Mouse (Mus musculus): Measurements from ENCODE around the gene Krtap3-3. TPM values are rescaled to one million over a fixed set of nuclear protein-coding genes. Genes with fewer than 3 reads are reported as not detected.

Gene Krtap3-3
- polyA plus RNA-seq, 1 experiment from 2014 or later: not detected

- Histone ChIP-seq H3K4me2 (replicated peaks) (no peak overlapping the region), H3K27ac (no peak overlapping the region), H3K4me1 (no peaks in the 10 kb centered on the region), H3K27me3 (no peaks in the 10 kb centered on the region), H3K36me3 (no peaks in the 10 kb centered on the region), H3K9ac (no peak overlapping the region), H3K4me3 (no peak overlapping the region), H3K9me3 (replicated peaks) (no peaks in the 10 kb centered on the region)
- ATAC-seq (ENCODE audit: low FRiP score): no peak
- 79% methylated on average over 3 of the region's 3 CpGs for WGBS
Observed at GRCm38 (mm10) chr11:99557976-99558745, 7.5 kb upstream of the Krtap3-3 start.

DNA sequence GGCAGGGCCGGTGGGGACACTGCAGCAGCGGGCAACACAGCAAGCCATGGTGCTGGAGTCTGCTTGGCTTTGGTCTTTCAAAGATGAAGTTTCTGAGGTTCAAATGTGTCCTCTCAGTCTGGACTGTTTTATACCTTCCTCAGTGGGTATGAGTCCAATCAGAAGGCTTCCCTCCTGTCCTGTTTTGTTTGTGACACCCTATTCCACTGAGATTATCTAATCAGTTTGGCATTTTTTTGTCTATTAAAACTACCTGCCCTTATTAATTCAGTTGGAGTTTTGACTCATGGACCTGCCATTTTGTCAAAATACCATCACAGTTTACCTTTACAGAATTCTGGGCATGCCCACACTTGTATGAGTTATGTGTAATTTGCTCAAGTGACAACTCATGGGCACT is 6.1 kb upstream of the Krtap3-3 start, which contains the start of gene Krtap3-2:
TSS of gene Krtap3-2 (minus strand) at position 101 of the 400 bp plus-strand sequence.
- no peaks in the 10 kb centered on the region for H3K36me3 ChIP-seq
- no peaks in the 10 kb centered on the region for H3K9me3 ChIP-seq (replicated peaks)
- no peak for ATAC-seq (ENCODE audit: low FRiP score)
- H3K9ac ChIP-seq: no peak within 1 kb of the TSS
- H3K4me1 ChIP-seq: no peaks in the 10 kb centered on the region
- H3K27ac ChIP-seq: no peak within 1 kb of the TSS
- 82% methylated on average over 2 of the region's 2 CpGs for WGBS
- no peak within 1 kb of the TSS for H3K4me3 ChIP-seq
- H3K27me3 ChIP-seq: no peaks in the 10 kb centered on the region
- no peak within 1 kb of the TSS for H3K4me2 ChIP-seq (replicated peaks)

GRCm38 (mm10) chr11:99556195-99556594 is 5.5 kb upstream of the Krtap3-3 start:
- 84% methylated on average over 2 of the region's 2 CpGs for WGBS
- no peak overlapping the region for H3K9ac ChIP-seq
- no peaks in the 10 kb centered on the region for H3K27me3 ChIP-seq
- no peak overlapping the region for H3K4me3 ChIP-seq
- no peak for ATAC-seq (ENCODE audit: low FRiP score)
- no peaks in the 10 kb centered on the region for H3K9me3 ChIP-seq (replicated peaks)
- H3K4me2 ChIP-seq (replicated peaks): no peak overlapping the region
- H3K27ac ChIP-seq: no peak overlapping the region
- no peaks in the 10 kb centered on the region for H3K4me1 ChIP-seq
- H3K36me3 ChIP-seq: no peaks in the 10 kb centered on the region

DNA sequence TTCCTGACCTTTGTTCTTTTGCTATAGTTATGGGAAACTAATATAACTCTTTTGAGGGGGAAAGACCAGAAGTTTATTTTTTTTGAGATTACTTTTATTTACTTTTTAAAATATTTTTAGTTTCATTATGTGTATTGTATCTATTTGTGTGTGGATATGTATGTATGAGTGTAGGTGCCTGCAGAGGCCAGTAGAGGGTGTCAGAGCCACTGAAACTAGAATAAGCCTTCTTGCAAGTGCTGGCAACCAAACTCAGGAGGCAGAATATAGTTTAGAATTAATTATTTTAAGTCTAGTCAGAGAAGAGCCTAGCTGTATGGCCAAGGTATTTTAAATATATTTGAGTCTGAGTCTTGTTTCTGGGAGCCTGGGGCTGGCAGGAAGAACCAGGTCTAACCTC is 2.8 kb downstream of the Krtap3-3 start:
- no peaks in the 10 kb centered on the region for H3K9me3 ChIP-seq (replicated peaks)
- no peak overlapping the region for H3K4me2 ChIP-seq (replicated peaks)
- no peak overlapping the region for H3K27ac ChIP-seq
- no peaks in the 10 kb centered on the region for H3K4me1 ChIP-seq
- H3K9ac ChIP-seq: no peak overlapping the region
- no peaks in the 10 kb centered on the region for H3K36me3 ChIP-seq
- no peak for ATAC-seq (ENCODE audit: low FRiP score)
- H3K4me3 ChIP-seq: no peak overlapping the region
- no peaks in the 10 kb centered on the region for H3K27me3 ChIP-seq

DNA sequence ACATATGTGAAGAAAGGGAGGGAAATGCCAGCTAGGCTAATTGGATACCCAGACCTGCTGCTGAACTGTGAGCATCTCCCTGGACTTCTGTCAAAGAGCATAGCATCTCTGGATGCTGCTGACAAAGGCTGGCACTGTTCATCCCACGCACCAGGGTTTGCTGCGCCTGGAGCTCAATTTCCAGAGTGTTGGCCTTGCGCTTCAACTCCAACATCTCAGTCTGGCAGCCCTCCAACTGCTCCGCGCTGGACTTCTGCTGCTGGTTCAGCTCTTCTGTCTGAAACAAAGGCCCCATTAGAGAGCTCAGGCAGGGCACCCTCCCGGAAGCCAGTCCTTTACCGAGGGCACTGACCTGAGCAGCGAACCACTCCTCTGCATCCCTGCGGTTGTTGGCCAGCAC is 10.9 kb downstream of the Krtap3-3 start:
- Histone ChIP-seq H3K4me1 (no peaks in the 10 kb centered on the region), H3K4me2 (replicated peaks) (no peak overlapping the region; the same call in 1 of the 2 replicates), H3K9ac (no peak overlapping the region), H3K27ac (no peak overlapping the region), H3K9me3 (replicated peaks) (no peaks in the 10 kb centered on the region), H3K4me3 (no peak overlapping the region), H3K36me3 (no peaks in the 10 kb centered on the region), H3K27me3 (no peaks in the 10 kb centered on the region)
- no peak for ATAC-seq (ENCODE audit: low FRiP score)
- 63% methylated on average over 9 of the region's 9 CpGs for WGBS

GRCm38 (mm10) chr11:99521288-99521860 is 29.3 kb downstream of the Krtap3-3 start, which contains the start of gene Krt39:
Gene Krt39, minus strand, starts transcription at chr11:99521338.
- no peaks in the 10 kb centered on the region for H3K36me3 ChIP-seq
- 89% methylated on average over 13 of the region's 13 CpGs for WGBS
- H3K4me2 ChIP-seq (replicated peaks): no peak within 1 kb of the TSS
- H3K27ac ChIP-seq: no peak within 1 kb of the TSS
- no peaks in the 10 kb centered on the region for H3K9me3 ChIP-seq (replicated peaks)
- ATAC-seq (ENCODE audit: low FRiP score): no peak
- H3K9ac ChIP-seq: no peak within 1 kb of the TSS
- H3K4me3 ChIP-seq: no peak within 1 kb of the TSS
- H3K4me1 ChIP-seq: no peaks in the 10 kb centered on the region
- no peaks in the 10 kb centered on the region for H3K27me3 ChIP-seq

DNA sequence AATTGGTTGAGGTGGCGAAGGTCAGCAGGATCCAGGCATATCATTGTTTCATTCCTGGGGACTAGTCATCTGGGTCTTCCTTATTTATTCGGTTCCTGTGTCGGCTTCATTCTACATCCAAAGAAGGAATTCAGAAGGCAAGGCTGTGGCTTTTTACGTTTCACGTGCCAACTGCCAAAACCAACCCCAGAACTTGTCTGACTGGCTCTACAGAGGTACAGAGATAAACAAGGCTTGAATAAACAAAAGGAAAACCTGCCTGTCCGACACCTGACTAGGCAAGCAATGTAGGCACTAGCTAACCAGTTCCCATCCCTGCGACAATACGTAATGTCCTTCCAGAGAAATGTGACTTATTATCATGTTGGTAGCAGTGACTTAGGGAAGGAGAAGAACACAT is 36.6 kb downstream of the Krtap3-3 start:
- H3K9me3 ChIP-seq (replicated peaks): no peaks in the 10 kb centered on the region
- ATAC-seq (ENCODE audit: low FRiP score): no peak
- no peaks in the 10 kb centered on the region for H3K4me1 ChIP-seq
- H3K36me3 ChIP-seq: no peaks in the 10 kb centered on the region
- no peak overlapping the region for H3K4me3 ChIP-seq
- no peak overlapping the region for H3K27ac ChIP-seq
- no peaks in the 10 kb centered on the region for H3K27me3 ChIP-seq
- no peak overlapping the region for H3K9ac ChIP-seq
- 88% methylated on average over 8 of the region's 8 CpGs for WGBS
- no peak overlapping the region for H3K4me2 ChIP-seq (replicated peaks)

Other genes with a start within 250 kb of the Krtap3-3 start
- not detected in 2 replicates for gene Krt25, start 227.9 kb downstream of the Krtap3-3 start, polyA plus RNA-seq (2016; fragmentation: Nextera tagmentation; extraction: Ambion mirVana)
- 0.27 and 0.30 TPM in 2 replicates for gene Krt26, start 212.9 kb downstream of the Krtap3-3 start, polyA plus RNA-seq (2016; fragmentation: Nextera tagmentation; extraction: Ambion mirVana)
- not detected in 2 replicates for gene Krt27, start 199.8 kb downstream of the Krtap3-3 start, polyA plus RNA-seq (2016; fragmentation: Nextera tagmentation; extraction: Ambion mirVana)
- 0.21 and 0.27 TPM in 2 replicates for gene Krt28, start 176.0 kb downstream of the Krtap3-3 start, polyA plus RNA-seq (2016; fragmentation: Nextera tagmentation; extraction: Ambion mirVana)
- 32.7 and 39.8 TPM in 2 replicates for gene Krt10, start 161.5 kb downstream of the Krtap3-3 start, polyA plus RNA-seq (2016; fragmentation: Nextera tagmentation; extraction: Ambion mirVana)
- 0.12 TPM in 1 of 2 replicates, not detected in the other for gene Krt12, start 128.6 kb downstream of the Krtap3-3 start, polyA plus RNA-seq (2016; fragmentation: Nextera tagmentation; extraction: Ambion mirVana)
- gene Krt20, start 112.7 kb downstream of the Krtap3-3 start, polyA plus RNA-seq (2016; fragmentation: Nextera tagmentation; extraction: Ambion mirVana): 0.35 TPM in 2 replicates
- 0.22 TPM in 1 of 2 replicates, not detected in the other for gene Krt23, start 57.7 kb downstream of the Krtap3-3 start, polyA plus RNA-seq (2016; fragmentation: Nextera tagmentation; extraction: Ambion mirVana)
- not detected in 2 replicates for gene Krt39, start 29.5 kb downstream of the Krtap3-3 start, polyA plus RNA-seq (2016; fragmentation: Nextera tagmentation; extraction: Ambion mirVana)
- gene Krt40, start 7.7 kb downstream of the Krtap3-3 start, polyA plus RNA-seq (2016; fragmentation: Nextera tagmentation; extraction: Ambion mirVana): not detected in 2 replicates
- not detected in 2 replicates for gene Krtap3-2, start 6.0 kb upstream of the Krtap3-3 start, polyA plus RNA-seq (2016; fragmentation: Nextera tagmentation; extraction: Ambion mirVana)
- not detected in 2 replicates for gene Gm11939, start 8.6 kb upstream of the Krtap3-3 start, polyA plus RNA-seq (2016; fragmentation: Nextera tagmentation; extraction: Ambion mirVana)
- not detected in 2 replicates for gene Krtap3-1, start 15.8 kb upstream of the Krtap3-3 start, polyA plus RNA-seq (2016; fragmentation: Nextera tagmentation; extraction: Ambion mirVana)
- not detected in 2 replicates for gene Krtap1-5, start 30.2 kb upstream of the Krtap3-3 start, polyA plus RNA-seq (2016; fragmentation: Nextera tagmentation; extraction: Ambion mirVana)
- not detected in 2 replicates for gene Krtap1-4, start 32.8 kb upstream of the Krtap3-3 start, polyA plus RNA-seq (2016; fragmentation: Nextera tagmentation; extraction: Ambion mirVana)
- gene Krtap1-3, start 40.5 kb upstream of the Krtap3-3 start, polyA plus RNA-seq (2016; fragmentation: Nextera tagmentation; extraction: Ambion mirVana): not detected in 2 replicates
- not detected in 2 replicates for gene Krtap9-3, start 47.2 kb upstream of the Krtap3-3 start, polyA plus RNA-seq (2016; fragmentation: Nextera tagmentation; extraction: Ambion mirVana)
- gene Gm11938, start 52.4 kb upstream of the Krtap3-3 start, polyA plus RNA-seq (2016; fragmentation: Nextera tagmentation; extraction: Ambion mirVana): not detected in 2 replicates
- not detected in 2 replicates for gene Gm11937, start 59.3 kb upstream of the Krtap3-3 start, polyA plus RNA-seq (2016; fragmentation: Nextera tagmentation; extraction: Ambion mirVana)
- gene Krtap2-4, start 64.0 kb upstream of the Krtap3-3 start, polyA plus RNA-seq (2016; fragmentation: Nextera tagmentation; extraction: Ambion mirVana): not detected in 2 replicates
- not detected in 2 replicates for gene Gm11562, start 69.6 kb upstream of the Krtap3-3 start, polyA plus RNA-seq (2016; fragmentation: Nextera tagmentation; extraction: Ambion mirVana)
- not detected in 2 replicates for gene Krtap4-1, start 77.4 kb upstream of the Krtap3-3 start, polyA plus RNA-seq (2016; fragmentation: Nextera tagmentation; extraction: Ambion mirVana)
- not detected in 2 replicates for gene Krtap4-2, start 84.2 kb upstream of the Krtap3-3 start, polyA plus RNA-seq (2016; fragmentation: Nextera tagmentation; extraction: Ambion mirVana)
- not detected in 2 replicates for gene Krtap4-7, start 93.2 kb upstream of the Krtap3-3 start, polyA plus RNA-seq (2016; fragmentation: Nextera tagmentation; extraction: Ambion mirVana)
- gene Gm11555, start 99.4 kb upstream of the Krtap3-3 start, polyA plus RNA-seq (2016; fragmentation: Nextera tagmentation; extraction: Ambion mirVana): not detected in 2 replicates
- not detected in 2 replicates for gene Gm11563, start 108.1 kb upstream of the Krtap3-3 start, polyA plus RNA-seq (2016; fragmentation: Nextera tagmentation; extraction: Ambion mirVana)
- gene Krtap4-6, start 115.1 kb upstream of the Krtap3-3 start, polyA plus RNA-seq (2016; fragmentation: Nextera tagmentation; extraction: Ambion mirVana): not detected in 2 replicates
- gene Gm14190, start 139.9 kb upstream of the Krtap3-3 start, polyA plus RNA-seq (2016; fragmentation: Nextera tagmentation; extraction: Ambion mirVana): not detected in 2 replicates
- gene Gm14180, start 183.4 kb upstream of the Krtap3-3 start, polyA plus RNA-seq (2016; fragmentation: Nextera tagmentation; extraction: Ambion mirVana): not detected in 2 replicates
- gene Gm11595, start 222.0 kb upstream of the Krtap3-3 start, polyA plus RNA-seq (2016; fragmentation: Nextera tagmentation; extraction: Ambion mirVana): not detected in 2 replicates
- gene Krtap4-8, start 229.8 kb upstream of the Krtap3-3 start, polyA plus RNA-seq (2016; fragmentation: Nextera tagmentation; extraction: Ambion mirVana): not detected in 2 replicates
- gene Krtap4-9, start 234.3 kb upstream of the Krtap3-3 start, polyA plus RNA-seq (2016; fragmentation: Nextera tagmentation; extraction: Ambion mirVana): not detected in 2 replicates
- not detected in 2 replicates for gene Gm11596, start 242.6 kb upstream of the Krtap3-3 start, polyA plus RNA-seq (2016; fragmentation: Nextera tagmentation; extraction: Ambion mirVana)
- gene Gm11569, start 248.1 kb upstream of the Krtap3-3 start, polyA plus RNA-seq (2016; fragmentation: Nextera tagmentation; extraction: Ambion mirVana): not detected in 2 replicates

Data from hindbrain, embryonic 12.5 days (tissue).